Mouse (Mus musculus) gonadal fat pad, adult 2 months (tissue): ENCODE measurements around the gene Prmt8. TPM values are rescaled to one million over a fixed set of nuclear protein-coding genes. Genes with fewer than 3 reads are reported as not detected.

ENCODE experiments used
- DNase-seq: peaks from one replicate; pipeline ENCODE4 v3.0.0-alpha.2; 2012; ENCODE audit warnings: low read depth
- polyA plus RNA-seq: library from polyadenylated mRNA; depleted of rRNA; stranded (reverse); fragments of >200 nt; gene quantifications from 2 replicates; pipeline ENCODE4 v1.2.3, GENCODE M21; 2012; rRNA removed

Prmt8 gene
- 0.20 and 0.31 TPM in 2 replicates for polyA plus RNA-seq

- DNase-seq, result no peak
Measured at GRCm38 (mm10) chr6:127769275-127770156, at the start of gene Prmt8. Prmt8 (minus strand) TSS chr6:127769472.

- DNase-seq, result no peak
Measured at GRCm38 (mm10) chr6:127803046-127803729, 33.9 kb upstream of the Prmt8 start.

GRCm38 (mm10) chr6:127802211-127802610 lies 32.9 kb upstream of the Prmt8 start:
- DNase-seq, result no peak

GRCm38 (mm10) chr6:127790023-127790422 lies 20.8 kb upstream of the Prmt8 start:
- no peak for DNase-seq

- no peak for DNase-seq
Measured at GRCm38 (mm10) chr6:127770806-127771205, 1.5 kb upstream of the Prmt8 start.

- no peak for DNase-seq
Measured at GRCm38 (mm10) chr6:127768621-127769274, 524 bp downstream of the Prmt8 start.

GRCm38 (mm10) chr6:127767706-127768493 lies 1.4 kb downstream of the Prmt8 start:
- DNase-seq, result no peak

- DNase-seq, result no peak
Measured at GRCm38 (mm10) chr6:127767201-127767705, 2.0 kb downstream of the Prmt8 start.

GRCm38 (mm10) chr6:127766641-127767200 lies 2.6 kb downstream of the Prmt8 start:
- no peak for DNase-seq

- DNase-seq, result no peak
Measured at GRCm38 (mm10) chr6:127766041-127766604, 3.1 kb downstream of the Prmt8 start.

GRCm38 (mm10) chr6:127765573-127765972 lies 3.7 kb downstream of the Prmt8 start:
- DNase-seq, result no peak

GRCm38 (mm10) chr6:127758264-127758663 lies 11.0 kb downstream of the Prmt8 start:
- no peak for DNase-seq

- no peak for DNase-seq
Measured at GRCm38 (mm10) chr6:127757667-127758167, 11.6 kb downstream of the Prmt8 start.

GRCm38 (mm10) chr6:127756856-127757255 lies 12.4 kb downstream of the Prmt8 start:
- no peak for DNase-seq

- DNase-seq, result no peak
Measured at GRCm38 (mm10) chr6:127753228-127753627, 16.0 kb downstream of the Prmt8 start.

- no peak for DNase-seq
Measured at GRCm38 (mm10) chr6:127752681-127753080, 16.6 kb downstream of the Prmt8 start.

- DNase-seq, result no peak
Measured at GRCm38 (mm10) chr6:127751499-127751898, 17.8 kb downstream of the Prmt8 start.

GRCm38 (mm10) chr6:127748793-127749192 lies 20.5 kb downstream of the Prmt8 start:
- DNase-seq, result no peak

GRCm38 (mm10) chr6:127742290-127742689 lies 27.0 kb downstream of the Prmt8 start:
- DNase-seq, result no peak

GRCm38 (mm10) chr6:127741162-127741561 lies 28.1 kb downstream of the Prmt8 start:
- no peak for DNase-seq
